Mouse (Mus musculus): ENCODE results near the gene Coro1a. TPM values are rescaled to one million over a fixed set of nuclear protein-coding genes. Genes with fewer than 3 reads are reported as not detected.
A peak's percentile ranks its signal among the peaks of the same experiment; 100 is the strongest.

The Coro1a gene
- polyA plus RNA-seq, 1 experiment: 1,755 TPM

- H3K27ac ChIP-seq (ENCODE audit: insufficient read depth, low read length): no peak overlapping the region
- H3K4me1 ChIP-seq (ENCODE audit: control insufficient read depth, insufficient read depth, insufficient read length): peaks cover 4% of the 10 kb centered on the region; the same call in 1 of the 2 replicates
- TF ChIP-seq POLR2A (IDR thresholded peaks at IDR 0.05; ENCODE audit: low read depth, low read length) (no peak), CTCF (IDR thresholded peaks at IDR 0.05; ENCODE audit: extremely low read depth, insufficient read depth, insufficient read length, insufficient replicate concordance) (no peak)
- H3K4me3 ChIP-seq (ENCODE audit: extremely low read depth, insufficient read depth, insufficient read length): no peak overlapping the region
- H3K36me3 ChIP-seq (ENCODE audit: control insufficient read depth, insufficient read depth, low read length): no peaks in the 10 kb centered on the region
- DNase-seq (ENCODE audit: low read depth in 1 of 2, low spot score in 2 of 2): no peak
- H3K27me3 ChIP-seq (ENCODE audit: control insufficient read depth, insufficient read depth, low read length): no peaks in the 10 kb centered on the region
- WGBS: 33% methylated on average over 5 of the region's 5 CpGs
These were observed 18.1 kb upstream of the Coro1a start for GRCm38 (mm10) chr7:126725667-126726066.

DNA sequence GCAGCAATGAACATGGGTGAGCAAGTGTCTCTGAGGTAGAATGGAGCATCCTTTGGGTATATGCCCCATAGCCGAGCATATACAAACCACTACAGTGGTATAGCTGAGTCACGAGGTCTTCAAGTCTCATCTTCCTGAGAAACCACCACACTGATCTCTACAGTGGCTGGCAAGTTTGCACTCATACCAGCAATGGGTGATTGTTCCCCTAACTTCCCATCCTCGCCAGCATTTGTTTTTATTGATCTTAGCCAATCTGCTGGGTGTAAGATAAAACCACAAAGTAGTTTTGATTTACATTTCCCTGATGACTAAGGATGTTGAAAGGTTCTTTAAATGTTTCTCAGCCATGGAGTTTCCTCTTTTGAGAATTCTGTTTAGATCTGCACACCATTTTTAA lies 17.5 kb upstream of the Coro1a start:
- DNase-seq (ENCODE audit: low read depth in 1 of 2, low spot score in 2 of 2): no peak
- H3K27ac ChIP-seq (ENCODE audit: insufficient read depth, low read length): no peak overlapping the region
- TF ChIP-seq CTCF (IDR thresholded peaks at IDR 0.05; ENCODE audit: extremely low read depth, insufficient read depth, insufficient read length, insufficient replicate concordance): no peak
- TF ChIP-seq POLR2A (IDR thresholded peaks at IDR 0.05; ENCODE audit: low read depth, low read length): no peak
- peaks cover 4% of the 10 kb centered on the region; the same call in 1 of the 2 replicates for H3K4me1 ChIP-seq (ENCODE audit: control insufficient read depth, insufficient read depth, insufficient read length)
- 28% methylated on average over 3 of the region's 3 CpGs for WGBS
- H3K27me3 ChIP-seq (ENCODE audit: control insufficient read depth, insufficient read depth, low read length): no peaks in the 10 kb centered on the region
- H3K36me3 ChIP-seq (ENCODE audit: control insufficient read depth, insufficient read depth, low read length): no peaks in the 10 kb centered on the region
- no peak overlapping the region for H3K4me3 ChIP-seq (ENCODE audit: extremely low read depth, insufficient read depth, insufficient read length)

GRCm38 (mm10) chr7:126721635-126722034 lies 14.0 kb upstream of the Coro1a start:
- TF ChIP-seq POLR2A (IDR thresholded peaks at IDR 0.05; ENCODE audit: low read depth, low read length): no peak
- TF ChIP-seq CTCF (IDR thresholded peaks at IDR 0.05; ENCODE audit: extremely low read depth, insufficient read depth, insufficient read length, insufficient replicate concordance): no peak
- no peaks in the 10 kb centered on the region for H3K27me3 ChIP-seq (ENCODE audit: control insufficient read depth, insufficient read depth, low read length)
- DNase-seq (ENCODE audit: low read depth in 1 of 2, low spot score in 2 of 2): no peak
- 84% methylated on average over 13 of the region's 13 CpGs for WGBS
- H3K27ac ChIP-seq (ENCODE audit: insufficient read depth, low read length): 0 out of 2 replicates have a peak overlapping the region, but pooled peaks have one; percentile 43
- no peaks in the 10 kb centered on the region for H3K36me3 ChIP-seq (ENCODE audit: control insufficient read depth, insufficient read depth, low read length)
- no peak overlapping the region for H3K4me3 ChIP-seq (ENCODE audit: extremely low read depth, insufficient read depth, insufficient read length)
- peaks cover 2% of the 10 kb centered on the region; the same call in 1 of the 2 replicates for H3K4me1 ChIP-seq (ENCODE audit: control insufficient read depth, insufficient read depth, insufficient read length)

GRCm38 (mm10) chr7:126718787-126719337 lies 11.3 kb upstream of the Coro1a start:
- TF ChIP-seq CTCF (IDR thresholded peaks at IDR 0.05; ENCODE audit: extremely low read depth, insufficient read depth, insufficient read length, insufficient replicate concordance): no peak
- TF ChIP-seq POLR2A (IDR thresholded peaks at IDR 0.05; ENCODE audit: low read depth, low read length): no peak
- Histone ChIP-seq H3K36me3 (ENCODE audit: control insufficient read depth, insufficient read depth, low read length) (no peaks in the 10 kb centered on the region), H3K27ac (ENCODE audit: insufficient read depth, low read length) (no peak overlapping the region), H3K4me1 (ENCODE audit: control insufficient read depth, insufficient read depth, insufficient read length) (peaks cover 2% of the 10 kb centered on the region; the same call in 1 of the 2 replicates), H3K4me3 (ENCODE audit: extremely low read depth, insufficient read depth, insufficient read length) (no peak overlapping the region), H3K27me3 (ENCODE audit: control insufficient read depth, insufficient read depth, low read length) (no peaks in the 10 kb centered on the region)
- DNase-seq (ENCODE audit: low read depth in 1 of 2, low spot score in 2 of 2): no peak
- WGBS: 92% methylated on average over 5 of the region's 5 CpGs

GRCm38 (mm10) chr7:126717566-126717965 lies 10.0 kb upstream of the Coro1a start:
- no peaks in the 10 kb centered on the region for H3K27me3 ChIP-seq (ENCODE audit: control insufficient read depth, insufficient read depth, low read length)
- H3K27ac ChIP-seq (ENCODE audit: insufficient read depth, low read length): no peak overlapping the region
- TF ChIP-seq CTCF (IDR thresholded peaks at IDR 0.05; ENCODE audit: extremely low read depth, insufficient read depth, insufficient read length, insufficient replicate concordance) (no peak), POLR2A (IDR thresholded peaks at IDR 0.05; ENCODE audit: low read depth, low read length) (no peak)
- DNase-seq (ENCODE audit: low read depth in 1 of 2, low spot score in 2 of 2): no peak
- H3K36me3 ChIP-seq (ENCODE audit: control insufficient read depth, insufficient read depth, low read length): no peaks in the 10 kb centered on the region
- no peak overlapping the region for H3K4me3 ChIP-seq (ENCODE audit: extremely low read depth, insufficient read depth, insufficient read length)
- H3K4me1 ChIP-seq (ENCODE audit: control insufficient read depth, insufficient read depth, insufficient read length): peaks cover 2% of the 10 kb centered on the region; the same call in 1 of the 2 replicates
- WGBS: 80% methylated on average over 3 of the region's 3 CpGs

DNA sequence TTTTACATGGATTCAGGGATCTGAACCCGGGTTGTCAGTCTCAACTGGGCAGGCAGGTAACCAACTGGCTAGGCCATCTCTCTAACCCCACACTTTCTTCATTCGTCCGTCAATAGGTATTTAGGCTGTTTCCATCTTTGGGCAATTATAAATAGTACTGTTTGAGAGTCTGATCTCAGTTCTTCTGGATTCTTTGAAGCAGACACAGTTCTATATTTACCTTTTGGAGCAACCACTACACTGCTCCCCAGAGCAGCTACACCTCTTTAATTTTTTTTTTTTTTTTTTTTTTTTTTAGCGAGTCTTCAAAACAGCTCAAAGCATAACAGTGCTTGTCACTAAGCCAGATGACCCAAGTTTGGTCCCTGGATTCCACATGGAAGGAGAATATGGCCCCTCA lies 8.1 kb upstream of the Coro1a start:
- Histone ChIP-seq H3K27me3 (ENCODE audit: control insufficient read depth, insufficient read depth, low read length) (no peaks in the 10 kb centered on the region), H3K27ac (ENCODE audit: insufficient read depth, low read length) (no peak overlapping the region), H3K4me3 (ENCODE audit: extremely low read depth, insufficient read depth, insufficient read length) (no peak overlapping the region), H3K4me1 (ENCODE audit: control insufficient read depth, insufficient read depth, insufficient read length) (no peaks in the 10 kb centered on the region; the same call in 1 of the 2 replicates), H3K36me3 (ENCODE audit: control insufficient read depth, insufficient read depth, low read length) (no peaks in the 10 kb centered on the region)
- 87% methylated on average over 4 of the region's 4 CpGs for WGBS
- no peak for DNase-seq (ENCODE audit: low read depth in 1 of 2, low spot score in 2 of 2)
- no peak for TF ChIP-seq POLR2A (IDR thresholded peaks at IDR 0.05; ENCODE audit: low read depth, low read length)

GRCm38 (mm10) chr7:126711910-126712309 lies 4.3 kb upstream of the Coro1a start:
- no peak overlapping the region for H3K4me3 ChIP-seq (ENCODE audit: extremely low read depth, insufficient read depth, insufficient read length)
- H3K27ac ChIP-seq (ENCODE audit: insufficient read depth, low read length): no peak overlapping the region
- H3K27me3 ChIP-seq (ENCODE audit: control insufficient read depth, insufficient read depth, low read length): no peaks in the 10 kb centered on the region
- DNase-seq (ENCODE audit: low read depth in 1 of 2, low spot score in 2 of 2): no peak
- no peak for TF ChIP-seq POLR2A (IDR thresholded peaks at IDR 0.05; ENCODE audit: low read depth, low read length)
- no peak for TF ChIP-seq CTCF (IDR thresholded peaks at IDR 0.05; ENCODE audit: extremely low read depth, insufficient read depth, insufficient read length, insufficient replicate concordance)
- WGBS: 88% methylated on average over 3 of the region's 3 CpGs
- H3K4me1 ChIP-seq (ENCODE audit: control insufficient read depth, insufficient read depth, insufficient read length): peaks cover 16% of the 10 kb centered on the region
- H3K36me3 ChIP-seq (ENCODE audit: control insufficient read depth, insufficient read depth, low read length): no peaks in the 10 kb centered on the region

Data from spleen, adult 2 months (tissue).